33 mouse cellular contexts compared by ENCODE assay signal in the genomic region with DNA sequence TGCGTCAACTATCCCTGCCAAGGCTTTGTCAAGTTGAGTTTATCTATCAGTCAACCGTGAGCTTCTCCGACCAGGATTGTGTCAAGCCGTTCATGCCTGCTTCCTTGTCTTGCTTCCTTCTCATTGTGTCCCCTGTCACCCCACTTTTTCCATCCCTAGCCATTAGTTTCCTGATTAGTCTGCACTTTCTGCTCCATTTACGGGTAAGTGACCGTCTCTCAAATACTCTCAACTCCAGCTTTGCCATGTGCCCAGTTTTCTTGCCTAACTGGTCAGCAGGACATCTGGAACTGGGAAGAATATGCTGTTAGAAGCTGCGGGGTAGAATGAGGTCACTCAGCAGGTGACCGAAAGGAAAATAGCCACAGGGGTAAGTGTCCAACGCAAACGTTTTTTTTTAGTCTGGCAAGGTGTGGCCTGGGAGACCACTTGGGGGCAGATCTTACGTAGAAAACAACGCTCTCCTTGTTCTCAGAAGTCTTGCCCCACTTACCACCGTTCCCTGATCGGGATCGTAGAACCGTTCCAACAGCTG. TPM values are rescaled to one million over a fixed set of nuclear protein-coding genes. Genes with fewer than 3 reads are reported as not detected.
A peak's percentile ranks its signal among the peaks of the same experiment; 100 is the strongest.
DNase-seq lines count a peak whose midpoint lies in the region; ATAC-seq and TF ChIP-seq lines count a peak whose summit lies in the region.
"Had no signal": no experiment of that assay in that cellular context is flagged by ENCODE, and none has a peak within 500 bp of the region (broad histone marks: within the 10 kb centered on the region; RNA-seq: fewer than 3 reads in every experiment).

No protein-coding gene starts in this region.

- 54% methylated on average over 16 of the region's 16 CpGs for WGBS in hindbrain, embryonic 11.5 days
- WGBS in hindbrain, embryonic 14.5 days = 62% methylated on average over 16 of the region's 16 CpGs
- WGBS in cerebellum, adult 2 months = 8% methylated on average over 16 of the region's 16 CpGs

- H3K4me1 ChIP-seq in hindbrain, embryonic 11.5 days (replicated peaks; ENCODE audit: control insufficient read depth, insufficient read depth, low read length) = no peaks in the 10 kb centered on the region
- H3K4me1 ChIP-seq in hindbrain, embryonic 14.5 days (replicated peaks; ENCODE audit: control insufficient read depth, insufficient read depth, low read length) = peaks cover 7% of the 10 kb centered on the region; the same call in 1 of the 2 replicates
- peaks cover 3% of the 10 kb centered on the region; the same call in 1 of the 2 replicates for H3K4me1 ChIP-seq in cerebellum, adult 2 months (ENCODE audit: control insufficient read depth, insufficient read depth, low read length)
- H3K4me1 ChIP-seq: embryonic facial prominence, embryonic 15.5 days; heart, embryonic 13.5 days; hindbrain, embryonic 12.5 days; limb, embryonic 12.5 days had no signal

- no peak overlapping the region for H3K4me2 ChIP-seq in hindbrain, embryonic 11.5 days (replicated peaks; ENCODE audit: low read depth, low read length)
- no peak overlapping the region for H3K4me2 ChIP-seq in hindbrain, embryonic 14.5 days (replicated peaks)
- H3K4me2 ChIP-seq: embryonic facial prominence, embryonic 15.5 days; heart, embryonic 13.5 days; hindbrain, embryonic 12.5 days; limb, embryonic 12.5 days; liver, embryonic 11.5 days had no signal

- no peak for TF ChIP-seq POLR2A in cerebellum, adult 2 months (IDR thresholded peaks at IDR 0.05; ENCODE audit: borderline replicate concordance, insufficient read depth, low read length)

- H3K27me3 ChIP-seq in hindbrain, embryonic 11.5 days (ENCODE audit: control insufficient read depth, insufficient read depth, low read length) = no peaks in the 10 kb centered on the region
- H3K27me3 ChIP-seq in hindbrain, embryonic 14.5 days (ENCODE audit: control insufficient read depth, insufficient read depth, low read length) = no peaks in the 10 kb centered on the region
- no peaks in the 10 kb centered on the region for H3K27me3 ChIP-seq in cerebellum, adult 2 months (ENCODE audit: control insufficient read depth, insufficient read depth, low read length)
- H3K27me3 ChIP-seq: CH12.LX; embryonic facial prominence, embryonic 15.5 days; heart, embryonic 13.5 days; hindbrain, embryonic 12.5 days; limb, embryonic 12.5 days had no signal

- H3K9ac ChIP-seq in hindbrain, embryonic 11.5 days (ENCODE audit: low read depth, low read length) = no peak overlapping the region
- H3K9ac ChIP-seq in hindbrain, embryonic 14.5 days = no peak overlapping the region
- H3K9ac ChIP-seq: embryonic facial prominence, embryonic 15.5 days; heart, embryonic 13.5 days; hindbrain, embryonic 12.5 days; limb, embryonic 12.5 days; liver, postnatal 0 days had no signal

- no peak for ATAC-seq in hindbrain, embryonic 11.5 days (ENCODE audit: low FRiP score)
- no peak for ATAC-seq in hindbrain, embryonic 14.5 days (ENCODE audit: low FRiP score)
- ATAC-seq: forebrain, embryonic 16.5 days; liver, postnatal 0 days; lung, postnatal 0 days had no signal

- TF ChIP-seq CTCF in cerebellum, adult 2 months (IDR thresholded peaks at IDR 0.05; ENCODE audit: borderline replicate concordance, insufficient read depth, low read depth, low read length) = no peak

- intact Hi-C loops in gastrocnemius, postnatal 14 days (cut with DNase I; ENCODE audit: low total_unique reads) = no loop called here

- no peak overlapping the region for H3K4me3 ChIP-seq in hindbrain, embryonic 11.5 days (ENCODE audit: low read depth, low read length)
- H3K4me3 ChIP-seq in hindbrain, embryonic 14.5 days (replicated peaks; ENCODE audit: low read length) = no peak overlapping the region
- no peak overlapping the region for H3K4me3 ChIP-seq in cerebellum, adult 2 months (replicated peaks; ENCODE audit: insufficient read depth, low read depth, low read length)
- H3K4me3 ChIP-seq: embryonic facial prominence, embryonic 15.5 days; heart, adult 2 months; heart, embryonic 13.5 days; hindbrain, embryonic 12.5 days; limb, embryonic 12.5 days; midbrain, embryonic 10.5 days had no signal

- DNase-seq in hindbrain, embryonic 11.5 days (ENCODE audit: low spot score) = peak; percentile 3
- no peak for DNase-seq in hindbrain, embryonic 14.5 days (ENCODE audit: low spot score)
- DNase-seq in cerebellum, adult 2 months = peak; percentile 29 to 46
- DNase-seq in cerebellum, postnatal 10 days = peak; percentile 38 to 52
- peak; percentile 94 for DNase-seq in retina, postnatal 1 day
- no peak for DNase-seq in urinary bladder, adult 2 months (ENCODE audit: low spot score)
- no peak for DNase-seq in gastrocnemius, postnatal 14 days
- DNase-seq: adrenal gland, adult 2 months; B cell, adult 2 months; gastrocnemius, postnatal 25 days; heart, adult 2 months; heart, postnatal 14 days; kidney, adult 8-10 months; kidney, postnatal 10 days; liver, postnatal 0 days; thymus, postnatal 14 days had no signal

- H3K36me3 ChIP-seq in hindbrain, embryonic 11.5 days (ENCODE audit: control insufficient read depth, insufficient read depth, low read length) = no peaks in the 10 kb centered on the region
- no peaks in the 10 kb centered on the region for H3K36me3 ChIP-seq in hindbrain, embryonic 14.5 days (replicated peaks; ENCODE audit: control insufficient read depth, insufficient read depth)
- H3K36me3 ChIP-seq: embryonic facial prominence, embryonic 15.5 days; G1E; heart, embryonic 13.5 days; hindbrain, embryonic 12.5 days; limb, embryonic 12.5 days; midbrain, embryonic 10.5 days had no signal

- H3K27ac ChIP-seq in hindbrain, embryonic 11.5 days (ENCODE audit: low read depth, low read length) = no peak overlapping the region
- no peak overlapping the region for H3K27ac ChIP-seq in hindbrain, embryonic 14.5 days
- H3K27ac ChIP-seq in cerebellum, adult 2 months (ENCODE audit: insufficient read depth, low read length) = no peak overlapping the region
- H3K27ac ChIP-seq: embryonic facial prominence, embryonic 15.5 days; heart, adult 2 months; heart, embryonic 13.5 days; hindbrain, embryonic 12.5 days; limb, embryonic 12.5 days; midbrain, embryonic 10.5 days had no signal

- no peaks in the 10 kb centered on the region for H3K9me3 ChIP-seq in hindbrain, embryonic 11.5 days (ENCODE audit: control insufficient read depth, low read length)
- no peaks in the 10 kb centered on the region for H3K9me3 ChIP-seq in hindbrain, embryonic 14.5 days (ENCODE audit: control insufficient read depth, low read length)
- H3K9me3 ChIP-seq: embryonic facial prominence, embryonic 15.5 days; G1E; heart, embryonic 13.5 days; hindbrain, embryonic 12.5 days; limb, embryonic 12.5 days; midbrain, embryonic 10.5 days had no signal

RNA-seq across cellular contexts. Expression of a gene that starts 37.4 kb away (rescaled TPM):
- 0.13 and 0.28 TPM in 2 replicates for polyA plus RNA-seq in hindbrain, embryonic 11.5 days (2014; fragmentation: Nextera tagmentation; extraction: Ambion mirVana)
- 0.21 and 0.42 TPM in 2 replicates for polyA plus RNA-seq in hindbrain, embryonic 14.5 days (2014; fragmentation: Nextera tagmentation; extraction: Ambion mirVana)
- not detected in 2 replicates for polyA plus RNA-seq in cerebellum, adult 2 months (2012; rRNA removed)
- polyA plus RNA-seq in urinary bladder, adult 2 months (2012; rRNA removed) = not detected in 2 replicates
- total RNA-seq in gastrocnemius, postnatal 14 days (2021) = not detected
- total RNA-seq: adrenal gland, adult 2 months; CH12.LX; G1E; gastrocnemius, postnatal 25 days; heart, adult 2 months; heart, postnatal 14 days; layer of hippocampus, adult 18-20 months; layer of hippocampus, postnatal 25 days; left cerebral cortex, postnatal 10 days; neutrophil, adult 5-6 weeks had no signal
- polyA plus RNA-seq: adrenal gland, adult 2 months; cortical plate, adult 2 months; embryonic facial prominence, embryonic 15.5 days; forebrain, embryonic 16.5 days; G1E; heart, adult 2 months; heart, embryonic 13.5 days; limb, embryonic 12.5 days; liver, embryonic 11.5 days; liver, postnatal 0 days; lung, postnatal 0 days; midbrain, embryonic 10.5 days; spleen, adult 2 months; stomach, embryonic 14.5 days had no signal

RNA-seq across cellular contexts. Expression of a gene that starts 42.3 kb away (rescaled TPM):
- polyA plus RNA-seq in hindbrain, embryonic 11.5 days (2014; fragmentation: Nextera tagmentation; extraction: Ambion mirVana) = 226 and 233 TPM in 2 replicates
- polyA plus RNA-seq in hindbrain, embryonic 14.5 days (2014; fragmentation: Nextera tagmentation; extraction: Ambion mirVana) = 27.1 and 35.9 TPM in 2 replicates
- 0.49 and 0.54 TPM in 2 replicates for polyA plus RNA-seq in cerebellum, adult 2 months (2012; rRNA removed)
- polyA plus RNA-seq in urinary bladder, adult 2 months (2012; rRNA removed) = 2.6 and 2.9 TPM in 2 replicates
- total RNA-seq in gastrocnemius, postnatal 14 days (2021) = 1 to 10 TPM; 2.5 to 3.6 TPM

Comparison
In these comparisons a context has a peak if more than half of its experiments do, and no peak if none do; other contexts are left out.
1. DNase-seq: peak in hindbrain, embryonic 11.5 days (single experiment), cerebellum, adult 2 months (2 of 2), cerebellum, postnatal 10 days (2 of 2) and retina, postnatal 1 day (single experiment); none in hindbrain, embryonic 14.5 days (single experiment), urinary bladder, adult 2 months (single experiment) and gastrocnemius, postnatal 14 days (single experiment).